Mouse (Mus musculus): ENCODE measurements around the gene Sec1. TPM values are rescaled to one million over a fixed set of nuclear protein-coding genes. Genes with fewer than 3 reads are reported as not detected.

The Sec1 gene
- total and polyA plus RNA-seq, 3 experiments, result 0.16 to 0.25 (median 0.16) TPM

- no peak within 1 kb of the TSS for H3K9ac ChIP-seq (ENCODE audit: low read depth, low read length)
- no peaks in the 10 kb centered on the region for H3K27me3 ChIP-seq (ENCODE audit: control insufficient read depth, insufficient read depth, low read length)
- peaks cover 8% of the 10 kb centered on the region for H3K4me1 ChIP-seq (ENCODE audit: control insufficient read depth, insufficient read depth, low read length)
- H3K79me2 ChIP-seq (replicated peaks; ENCODE audit: control insufficient read depth, insufficient read depth, low read length), result no peaks in the 10 kb centered on the region; the same call in 1 of the 2 replicates
- peak in 1 of 2 experiments; percentile 25 for DNase-seq
- no peak within 1 kb of the TSS for H3K27ac ChIP-seq
- H3K4me3 ChIP-seq, result no peak within 1 kb of the TSS
- H3K36me3 ChIP-seq (ENCODE audit: control insufficient read depth, insufficient read depth, low read length), result peaks cover 3% of the 10 kb centered on the region
- WGBS, result 73% methylated on average over 14 of the region's 14 CpGs
- TF ChIP-seq EP300 (IDR thresholded peaks at IDR 0.05; ENCODE audit: insufficient read depth, low read depth, low read length) (no peak), CTCF (IDR thresholded peaks at IDR 0.05) (peak; percentile 35)
- intact Hi-C loops (cut with DNase I), result loop anchor here (5.0 kb wide), 1 partner anchor 87 kb away; no protein-coding TSS in a partner anchor
Observed at GRCm38 (mm10) chr7:45720413-45721233, 26.4 kb upstream of the Sec1 start, which contains the start of gene Fam83e. TSS of gene Fam83e (plus strand) at chr7:45721212.

GRCm38 (mm10) chr7:45719738-45720412 is 25.7 kb upstream of the Sec1 start:
- TF ChIP-seq POLR2A (IDR thresholded peaks at IDR 0.05; ENCODE audit: insufficient read depth, low read depth, low read length) (no peak), EP300 (IDR thresholded peaks at IDR 0.05; ENCODE audit: insufficient read depth, low read depth, low read length) (no peak), CTCF (IDR thresholded peaks at IDR 0.05) (no peak)
- H3K79me2 ChIP-seq (replicated peaks; ENCODE audit: control insufficient read depth, insufficient read depth, low read length), result no peaks in the 10 kb centered on the region; the same call in 1 of the 2 replicates
- 88% methylated on average over 16 of the region's 16 CpGs for WGBS

GRCm38 (mm10) chr7:45719180-45719579 is 25.0 kb upstream of the Sec1 start:
- Histone ChIP-seq H3K4me3 (peak overlapping the region; percentile 86), H3K79me2 (replicated peaks; ENCODE audit: control insufficient read depth, insufficient read depth, low read length) (no peaks in the 10 kb centered on the region; the same call in 1 of the 2 replicates), H3K27ac (no peak overlapping the region), H3K9ac (ENCODE audit: low read depth, low read length) (no peak overlapping the region), H3K27me3 (ENCODE audit: control insufficient read depth, insufficient read depth, low read length) (no peaks in the 10 kb centered on the region), H3K36me3 (ENCODE audit: control insufficient read depth, insufficient read depth, low read length) (peaks cover 3% of the 10 kb centered on the region), H3K4me1 (ENCODE audit: control insufficient read depth, insufficient read depth, low read length) (peaks cover 11% of the 10 kb centered on the region)
- intact Hi-C loops (cut with DNase I), result loop anchor here (5.0 to 10.0 kb wide), 2 partner anchors 203 to 974 kb away; partner anchors contain the start of genes Ccdc114, Emp3 and Vrk3
- 78% methylated on average over 10 of the region's 10 CpGs for WGBS
- no peak for TF ChIP-seq CTCF (IDR thresholded peaks at IDR 0.05)
- TF ChIP-seq EP300 (IDR thresholded peaks at IDR 0.05; ENCODE audit: insufficient read depth, low read depth, low read length), result no peak
- no peak for TF ChIP-seq POLR2A (IDR thresholded peaks at IDR 0.05; ENCODE audit: insufficient read depth, low read depth, low read length)
- no peak for DNase-seq

More at GRCm38 (mm10) chr7:45719738-45720412, 25.7 kb upstream of the Sec1 start:
- Histone ChIP-seq H3K27ac (no peak overlapping the region), H3K36me3 (ENCODE audit: control insufficient read depth, insufficient read depth, low read length) (peaks cover 3% of the 10 kb centered on the region), H3K27me3 (ENCODE audit: control insufficient read depth, insufficient read depth, low read length) (no peaks in the 10 kb centered on the region), H3K4me3 (no peak overlapping the region), H3K9ac (ENCODE audit: low read depth, low read length) (no peak overlapping the region), H3K4me1 (ENCODE audit: control insufficient read depth, insufficient read depth, low read length) (peaks cover 11% of the 10 kb centered on the region)
- DNase-seq, result no peak
- intact Hi-C loops (cut with DNase I), result loop anchor here (5.0 to 10.0 kb wide), 3 partner anchors 87 to 975 kb away; partner anchors contain the start of genes Ccdc114, Emp3 and Vrk3

GRCm38 (mm10) chr7:45718331-45718730 is 24.1 kb upstream of the Sec1 start:
- Histone ChIP-seq H3K27me3 (ENCODE audit: control insufficient read depth, insufficient read depth, low read length) (no peaks in the 10 kb centered on the region), H3K4me3 (peak overlapping the region; percentile 86), H3K27ac (peak overlapping the region; percentile 96), H3K36me3 (ENCODE audit: control insufficient read depth, insufficient read depth, low read length) (peaks cover 3% of the 10 kb centered on the region), H3K9ac (ENCODE audit: low read depth, low read length) (peak overlapping the region; percentile 83), H3K79me2 (replicated peaks; ENCODE audit: control insufficient read depth, insufficient read depth, low read length) (no peaks in the 10 kb centered on the region; the same call in 1 of the 2 replicates), H3K4me1 (ENCODE audit: control insufficient read depth, insufficient read depth, low read length) (peaks cover 12% of the 10 kb centered on the region)
- no peak for TF ChIP-seq CTCF (IDR thresholded peaks at IDR 0.05)
- TF ChIP-seq EP300 (IDR thresholded peaks at IDR 0.05; ENCODE audit: insufficient read depth, low read depth, low read length), result no peak
- TF ChIP-seq POLR2A (IDR thresholded peaks at IDR 0.05; ENCODE audit: insufficient read depth, low read depth, low read length), result no peak
- WGBS, result under 1% methylated on average over 20 of the region's 20 CpGs
- intact Hi-C loops (cut with DNase I), result loop anchor here (1.0 to 10.0 kb wide), 3 partner anchors 113 to 974 kb away; partner anchors contain the start of genes Ccdc114, Emp3 and Vrk3
- DNase-seq, result no peak

- H3K27ac ChIP-seq, result peak within 1 kb of the TSS; percentile 96
- 1% methylated on average over 41 of the region's 41 CpGs for WGBS
- H3K4me1 ChIP-seq (ENCODE audit: control insufficient read depth, insufficient read depth, low read length), result peaks cover 12% of the 10 kb centered on the region
- intact Hi-C loops (cut with DNase I), result loop anchor here (1.0 to 10.0 kb wide), 3 partner anchors 113 to 973 kb away; partner anchors contain the start of genes Ccdc114, Emp3 and Vrk3
- TF ChIP-seq CTCF (IDR thresholded peaks at IDR 0.05) (peak; percentile 21), POLR2A (IDR thresholded peaks at IDR 0.05; ENCODE audit: insufficient read depth, low read depth, low read length) (peak; percentile 99), EP300 (IDR thresholded peaks at IDR 0.05; ENCODE audit: insufficient read depth, low read depth, low read length) (peak; percentile 98)
- no peaks in the 10 kb centered on the region; the same call in 1 of the 2 replicates for H3K79me2 ChIP-seq (replicated peaks; ENCODE audit: control insufficient read depth, insufficient read depth, low read length)
- peak within 1 kb of the TSS; percentile 95 for H3K9ac ChIP-seq (ENCODE audit: low read depth, low read length)
- H3K4me3 ChIP-seq, result peak within 1 kb of the TSS; percentile 86
- DNase-seq, result peak; percentile 98
- H3K27me3 ChIP-seq (ENCODE audit: control insufficient read depth, insufficient read depth, low read length), result no peaks in the 10 kb centered on the region
- peaks cover 3% of the 10 kb centered on the region for H3K36me3 ChIP-seq (ENCODE audit: control insufficient read depth, insufficient read depth, low read length)
Observed at GRCm38 (mm10) chr7:45717918-45718297, 23.7 kb upstream of the Sec1 start, which contains the start of gene Sphk2. TSS of gene Sphk2 (minus strand) at chr7:45718002.

All from heart, adult 2 months (tissue).